Mouse (Mus musculus) neural tube, embryonic 15.5 days (tissue): ENCODE measurements around the gene L3mbtl3. TPM values are rescaled to one million over a fixed set of nuclear protein-coding genes. Genes with fewer than 3 reads are reported as not detected.

Experiments used
- ATAC-seq: fragments of 200-750 bp; cut with Nextera tagmentation; 2 replicates; pipeline ENCODE4 v1.8.0; 2017; ENCODE audit warnings: mild to moderate bottlenecking, moderate TSS enrichment, moderate library complexity; ENCODE audit not compliant: low FRiP score
- H3K27ac ChIP-seq: fragments of 300-500 bp; sonication (generic); replicated peaks from 2 replicates; pipeline ENCODE4 v1.5.1; 2015; ENCODE audit warnings: mild to moderate bottlenecking, inconsistent platforms
- H3K27me3 ChIP-seq: fragments of 300-500 bp; sonication (generic); replicated peaks from 2 replicates; pipeline ENCODE4 v1.6.1; 2015; ENCODE audit warnings: inconsistent platforms
- H3K36me3 ChIP-seq: fragments of 300-500 bp; sonication (generic); 2 replicates; pipeline ENCODE4 v1.6.1; 2015; ENCODE audit warnings: inconsistent platforms
- H3K4me1 ChIP-seq: fragments of 300-500 bp; sonication (generic); 2 replicates; pipeline ENCODE4 v1.6.1; 2015; ENCODE audit warnings: inconsistent platforms
- H3K4me2 ChIP-seq: fragments of 300-500 bp; sonication (generic); 2 replicates; pipeline ENCODE4 v1.6.1; 2015; ENCODE audit warnings: inconsistent platforms, mild to moderate bottlenecking, moderate library complexity
- H3K4me3 ChIP-seq: fragments of 300-500 bp; sonication (generic); replicated peaks from 2 replicates; pipeline ENCODE4 v1.5.1; 2015; ENCODE audit warnings: mild to moderate bottlenecking, inconsistent platforms
- H3K9ac ChIP-seq: fragments of 300-500 bp; sonication (generic); replicated peaks from 2 replicates; pipeline ENCODE4 v1.6.1; 2015; ENCODE audit warnings: mild to moderate bottlenecking, inconsistent platforms
- H3K9me3 ChIP-seq: fragments of 300-500 bp; sonication (generic); replicated peaks from 2 replicates; pipeline ENCODE4 v1.6.1; 2016; ENCODE audit warnings: inconsistent platforms
- WGBS: fragments of 180-500 bp; shearing (Covaris S2); methylation state at CpG from one replicate; pipeline ENCODE4 v1.1.7; 2015; ENCODE audit warnings: mixed read lengths; 5-methylcytosine and 5-hydroxymethylcytosine counted together
- polyA plus RNA-seq: library from polyadenylated mRNA; unstranded; fragments of >200 nt; fragmentation: Nextera tagmentation; extraction: Ambion mirVana; gene quantifications from 2 replicates; pipeline ENCODE4 v1.2.1, GENCODE M21; 2015

L3mbtl3 gene
- polyA plus RNA-seq, 1 experiment from 2014 or later = 21.1 TPM

DNA sequence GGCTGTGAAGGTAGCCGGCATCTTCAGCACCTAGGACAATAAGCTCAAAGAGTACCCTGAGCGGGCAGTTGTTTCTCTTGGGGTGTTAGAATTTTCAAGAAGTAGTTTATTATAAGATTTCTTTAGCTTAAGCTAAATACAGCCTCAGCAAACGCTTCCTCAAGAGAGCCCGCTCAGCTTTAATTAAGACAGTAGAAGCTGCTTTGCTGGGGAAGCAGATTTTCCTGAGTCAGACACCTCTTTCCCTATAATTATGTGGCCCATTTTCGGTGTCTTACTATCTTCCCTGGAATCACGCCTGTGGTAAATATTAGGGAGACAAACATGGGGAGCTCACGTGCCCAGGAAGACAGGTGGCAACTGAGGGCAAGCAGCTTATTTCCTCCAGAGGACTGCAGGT lies 88.6 kb downstream of the L3mbtl3 start:
- H3K9me3 ChIP-seq = no peaks in the 10 kb centered on the region
- 88% methylated on average over 7 of the region's 7 CpGs for WGBS
- no peaks in the 10 kb centered on the region for H3K4me1 ChIP-seq
- H3K27me3 ChIP-seq = no peaks in the 10 kb centered on the region
- H3K27ac ChIP-seq = no peak overlapping the region
- peaks cover 9% of the 10 kb centered on the region for H3K36me3 ChIP-seq
- no peak overlapping the region for H3K4me3 ChIP-seq
- H3K4me2 ChIP-seq = no peak overlapping the region
- ATAC-seq = no peak
- H3K9ac ChIP-seq = no peak overlapping the region

DNA sequence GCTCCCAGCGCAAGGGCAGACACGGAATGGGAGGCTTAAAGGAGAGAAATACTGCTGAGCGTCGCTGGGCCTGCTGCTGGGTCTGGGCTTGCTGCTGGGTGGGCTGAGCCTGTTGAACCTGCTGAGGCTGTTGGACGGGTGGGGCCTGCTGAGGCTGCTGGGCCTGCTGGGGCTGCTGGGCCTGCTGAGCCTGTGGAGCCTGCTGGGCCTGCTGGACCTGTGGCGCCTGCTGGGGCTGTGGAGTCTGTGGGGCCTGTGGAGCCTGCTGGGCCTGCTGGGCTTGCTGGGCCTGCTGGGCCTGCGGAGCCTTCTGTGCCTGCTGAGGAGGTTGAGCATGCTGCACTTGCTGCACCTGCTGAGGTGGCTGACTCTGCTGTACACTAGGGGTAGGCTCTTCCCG lies 95.8 kb downstream of the L3mbtl3 start:
- WGBS = 63% methylated on average over 8 of the region's 8 CpGs
- H3K27ac ChIP-seq = no peak overlapping the region
- H3K9me3 ChIP-seq = no peaks in the 10 kb centered on the region
- no peaks in the 10 kb centered on the region for H3K4me1 ChIP-seq
- no peaks in the 10 kb centered on the region for H3K27me3 ChIP-seq
- no peak overlapping the region for H3K4me2 ChIP-seq
- no peak overlapping the region for H3K9ac ChIP-seq
- no peak overlapping the region for H3K4me3 ChIP-seq
- ATAC-seq = no peak
- peaks cover 14% of the 10 kb centered on the region; the same call in 1 of the 2 replicates for H3K36me3 ChIP-seq

DNA sequence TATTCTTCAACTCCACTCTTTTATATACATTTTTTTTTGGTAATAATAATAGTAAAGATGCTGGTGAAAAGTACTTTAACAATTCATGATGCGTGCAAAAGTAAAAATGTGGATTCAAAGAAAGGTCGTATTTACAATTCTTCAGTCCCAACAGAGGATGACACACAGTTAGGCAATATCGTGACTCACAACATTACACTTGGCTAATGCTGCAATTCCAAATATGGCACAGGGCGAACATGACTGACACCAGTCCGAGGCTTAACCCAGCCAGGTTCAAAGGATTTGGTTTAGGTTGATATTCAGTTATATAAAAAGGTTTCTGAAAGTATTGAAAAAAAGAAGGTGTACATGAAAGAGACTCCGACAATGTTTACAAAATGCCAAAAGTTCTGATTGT lies 100.4 kb downstream of the L3mbtl3 start:
- Histone ChIP-seq H3K9ac (no peak overlapping the region), H3K4me3 (no peak overlapping the region), H3K9me3 (no peaks in the 10 kb centered on the region), H3K27me3 (no peaks in the 10 kb centered on the region), H3K4me1 (no peaks in the 10 kb centered on the region), H3K36me3 (peaks cover 16% of the 10 kb centered on the region; the same call in 1 of the 2 replicates), H3K4me2 (no peak overlapping the region), H3K27ac (no peak overlapping the region)
- ATAC-seq = no peak
- WGBS = 95% methylated on average over 6 of the region's 6 CpGs

DNA sequence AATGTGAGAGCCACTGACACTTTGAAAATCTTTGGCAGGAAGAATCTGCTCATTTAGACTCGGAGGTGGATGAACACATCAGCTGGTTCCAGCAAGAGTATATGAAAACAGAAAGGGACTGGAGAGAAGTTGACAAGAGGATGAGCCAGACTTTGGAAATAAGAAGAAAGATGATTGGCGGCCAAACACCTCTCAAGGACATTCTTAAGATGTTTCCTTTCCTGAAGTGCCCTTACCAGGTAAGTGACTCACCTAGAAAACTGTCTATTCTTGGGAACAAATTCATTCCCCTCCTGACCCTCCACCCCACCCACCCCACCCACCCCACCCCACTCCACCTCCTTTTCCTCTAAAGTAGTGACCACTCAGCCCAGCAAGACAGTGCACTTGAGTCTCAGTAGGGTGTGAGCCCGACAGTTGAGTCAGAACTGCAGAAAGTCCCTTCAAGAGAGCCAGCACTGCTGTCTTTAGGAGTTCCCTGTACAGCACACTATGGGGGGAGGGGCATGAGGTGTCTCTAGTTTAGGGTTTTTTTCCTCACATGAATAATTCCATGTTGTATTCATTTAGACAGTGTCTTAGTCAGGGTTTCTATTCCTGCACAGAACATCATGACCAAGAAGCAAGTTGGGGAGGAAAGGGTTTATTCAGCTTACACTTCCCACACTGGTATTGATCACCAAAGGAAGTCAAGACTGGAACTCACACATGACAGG lies 111.9 kb downstream of the L3mbtl3 start:
- WGBS = 85% methylated on average over 3 of the region's 3 CpGs
- Histone ChIP-seq H3K36me3 (no peaks in the 10 kb centered on the region), H3K9ac (no peak overlapping the region), H3K27me3 (no peaks in the 10 kb centered on the region), H3K27ac (no peak overlapping the region), H3K9me3 (no peaks in the 10 kb centered on the region), H3K4me1 (no peaks in the 10 kb centered on the region), H3K4me2 (no peak overlapping the region), H3K4me3 (no peak overlapping the region)
- no peak for ATAC-seq

DNA sequence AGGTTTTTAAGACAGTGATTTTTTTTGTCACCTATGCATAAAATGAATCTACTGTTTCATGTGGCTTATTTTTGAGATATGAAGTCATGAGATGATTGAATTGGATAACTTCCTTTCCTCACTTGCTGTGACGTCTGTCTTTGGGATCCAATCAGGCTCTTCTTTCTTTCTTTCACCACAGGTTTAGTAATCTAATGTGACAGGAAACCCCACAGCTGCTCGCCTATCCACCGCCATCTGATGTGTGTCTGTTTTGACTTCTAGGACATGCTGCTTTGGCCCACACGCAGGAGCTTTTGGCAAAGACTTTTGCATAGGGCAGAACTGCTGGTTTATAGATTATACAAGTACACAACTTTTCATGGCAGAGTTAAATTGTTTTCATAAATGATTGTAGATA lies 115.9 kb downstream of the L3mbtl3 start:
- no peaks in the 10 kb centered on the region for H3K4me1 ChIP-seq
- H3K4me3 ChIP-seq = no peak overlapping the region
- no peak overlapping the region for H3K9ac ChIP-seq
- no peaks in the 10 kb centered on the region for H3K27me3 ChIP-seq
- no peaks in the 10 kb centered on the region for H3K36me3 ChIP-seq
- ATAC-seq = no peak
- H3K27ac ChIP-seq = no peak overlapping the region
- no peak overlapping the region for H3K4me2 ChIP-seq
- H3K9me3 ChIP-seq = no peaks in the 10 kb centered on the region
- WGBS = 84% methylated on average over 4 of the region's 4 CpGs

DNA sequence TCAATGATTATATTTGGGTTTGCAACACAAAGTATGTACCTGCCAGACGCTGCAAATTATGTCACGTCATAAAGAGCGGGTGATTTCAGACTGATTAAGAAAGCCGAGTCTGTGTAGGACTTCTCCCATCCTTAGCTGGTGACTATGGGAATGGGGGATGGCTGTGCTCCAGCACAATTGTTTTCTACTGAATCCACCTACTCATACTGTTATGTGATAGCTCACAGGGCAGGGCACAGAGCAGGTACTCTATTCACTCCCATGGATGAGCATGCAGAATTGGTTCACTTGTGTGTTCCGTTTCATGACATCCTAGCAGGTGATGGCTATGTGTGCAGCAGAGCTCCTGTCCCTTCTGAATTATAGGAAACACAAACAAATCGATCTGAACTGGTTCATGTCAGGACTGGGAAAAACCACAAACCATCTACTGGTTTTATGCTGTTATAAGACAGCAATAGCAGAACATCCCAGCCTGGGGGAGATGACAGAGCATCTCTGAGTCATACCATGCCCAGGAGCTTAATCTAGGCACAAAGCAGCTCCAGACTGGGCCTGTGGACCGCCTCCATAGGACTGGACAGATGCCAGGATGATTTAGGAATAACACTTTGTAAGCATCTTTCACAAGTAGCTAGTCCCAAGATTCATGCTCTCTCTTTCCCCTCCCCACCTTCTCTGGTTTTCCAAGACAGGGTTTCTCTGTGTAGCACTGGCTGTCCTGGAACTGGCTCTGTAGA lies 126.2 kb downstream of the L3mbtl3 start:
- 89% methylated on average over 7 of the region's 7 CpGs for WGBS
- no peak for ATAC-seq
- no peak overlapping the region for H3K4me2 ChIP-seq

DNA sequence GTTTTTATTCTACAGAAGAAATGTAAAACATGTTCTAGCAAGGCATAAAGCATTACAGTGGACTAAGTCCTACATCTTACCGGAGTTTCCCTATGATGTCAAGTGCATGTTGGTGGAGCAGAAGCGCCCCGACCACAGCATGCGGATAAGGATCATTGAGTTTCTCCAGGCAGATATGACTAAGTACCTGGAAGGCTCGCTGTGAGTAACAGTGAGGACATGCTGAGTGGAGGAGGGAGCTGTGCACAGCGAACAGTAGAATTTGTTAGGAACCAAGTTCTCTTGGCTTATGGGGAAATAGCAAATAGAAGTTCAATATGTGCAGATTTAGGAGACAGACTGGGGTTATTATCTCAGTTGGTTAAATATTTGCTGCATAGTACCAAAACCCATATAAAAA lies 131.3 kb downstream of the L3mbtl3 start:
- Histone ChIP-seq H3K27ac (no peak overlapping the region), H3K4me2 (no peak overlapping the region), H3K4me1 (no peaks in the 10 kb centered on the region), H3K9me3 (no peaks in the 10 kb centered on the region), H3K4me3 (no peak overlapping the region), H3K9ac (no peak overlapping the region), H3K36me3 (no peaks in the 10 kb centered on the region), H3K27me3 (no peaks in the 10 kb centered on the region)
- 80% methylated on average over 6 of the region's 6 CpGs for WGBS
- ATAC-seq = no peak

More for the DNA sequence above, 126.2 kb downstream of the L3mbtl3 start:
- Histone ChIP-seq H3K9me3 (no peaks in the 10 kb centered on the region), H3K4me3 (no peak overlapping the region), H3K27ac (no peak overlapping the region), H3K9ac (no peak overlapping the region), H3K36me3 (no peaks in the 10 kb centered on the region), H3K27me3 (no peaks in the 10 kb centered on the region), H3K4me1 (no peaks in the 10 kb centered on the region)

DNA sequence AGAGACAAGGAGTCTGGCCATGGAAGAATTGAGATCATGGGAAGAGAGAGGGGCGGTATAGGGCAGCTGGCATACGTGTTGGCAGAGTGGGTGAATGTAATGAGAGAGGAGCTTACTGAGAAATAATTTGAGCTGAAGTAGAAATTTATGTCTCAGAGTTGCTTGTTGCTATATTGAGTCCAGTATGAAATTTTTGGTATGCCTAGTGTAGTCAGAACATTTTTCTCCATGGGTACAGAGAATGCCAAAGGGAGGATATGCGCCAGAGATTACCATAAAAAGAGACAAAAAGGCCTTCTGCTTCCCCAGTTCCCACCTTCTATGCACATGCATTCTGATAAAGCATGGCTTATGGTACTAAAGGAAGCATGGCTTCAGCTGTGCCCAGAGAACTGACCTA lies 132.6 kb downstream of the L3mbtl3 start:
- no peaks in the 10 kb centered on the region for H3K9me3 ChIP-seq
- ATAC-seq = no peak
- H3K27ac ChIP-seq = no peak overlapping the region
- no peaks in the 10 kb centered on the region for H3K36me3 ChIP-seq
- H3K4me1 ChIP-seq = no peaks in the 10 kb centered on the region
- H3K9ac ChIP-seq = no peak overlapping the region
- 92% methylated on average over 3 of the region's 3 CpGs for WGBS
- no peak overlapping the region for H3K4me3 ChIP-seq
- H3K27me3 ChIP-seq = no peaks in the 10 kb centered on the region
- no peak overlapping the region for H3K4me2 ChIP-seq

DNA sequence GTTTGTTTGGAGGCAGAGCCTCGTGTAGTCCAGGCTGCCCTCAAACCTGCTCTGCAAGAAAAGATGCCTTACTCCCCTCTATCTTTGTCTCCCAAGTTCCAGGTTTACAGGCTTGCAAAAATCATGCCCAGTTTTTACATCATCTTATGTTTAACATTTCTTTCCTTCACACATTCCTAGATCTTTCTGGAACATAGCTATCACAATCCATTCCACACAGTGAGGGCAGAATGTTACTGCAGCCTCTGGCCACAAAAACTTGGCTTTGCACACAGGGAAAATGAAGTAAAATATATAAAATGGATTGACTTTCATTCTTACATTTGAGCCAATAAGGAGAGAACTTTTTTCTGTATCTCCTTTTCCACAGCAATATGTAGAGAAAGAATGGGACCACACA lies 136.7 kb downstream of the L3mbtl3 start:
- Histone ChIP-seq H3K4me1 (no peaks in the 10 kb centered on the region), H3K36me3 (no peaks in the 10 kb centered on the region), H3K4me2 (no peak overlapping the region), H3K27ac (no peak overlapping the region), H3K27me3 (no peaks in the 10 kb centered on the region), H3K9me3 (no peaks in the 10 kb centered on the region), H3K4me3 (no peak overlapping the region), H3K9ac (no peak overlapping the region)
- ATAC-seq = no peak
- WGBS = 77% methylated on average over 1 of the region's 1 CpGs

DNA sequence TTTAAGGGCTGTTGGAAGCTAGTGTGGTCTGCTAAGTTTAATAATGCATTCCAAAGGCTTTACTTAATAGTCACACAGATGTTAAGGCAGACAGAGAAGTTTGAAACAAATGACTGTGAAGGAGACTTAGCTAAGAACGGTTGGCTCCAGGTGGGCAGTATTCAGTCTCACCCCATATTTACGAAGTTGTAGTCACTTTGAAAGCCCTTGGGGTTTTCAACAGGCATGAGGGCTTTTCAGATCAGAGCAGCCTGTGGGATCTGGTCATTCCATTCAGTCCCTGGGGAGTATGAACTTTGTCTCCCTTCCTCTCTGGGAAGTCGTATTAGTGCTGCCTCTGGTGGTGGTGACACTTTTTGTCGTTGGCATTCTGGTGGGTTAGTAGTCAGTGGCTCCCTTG lies 137.2 kb downstream of the L3mbtl3 start:
- ATAC-seq = no peak
- H3K27ac ChIP-seq = no peak overlapping the region
- H3K4me1 ChIP-seq = no peaks in the 10 kb centered on the region
- no peak overlapping the region for H3K4me3 ChIP-seq
- no peaks in the 10 kb centered on the region for H3K36me3 ChIP-seq
- H3K4me2 ChIP-seq = no peak overlapping the region
- no peak overlapping the region for H3K9ac ChIP-seq
- 59% methylated on average over 4 of the region's 4 CpGs for WGBS
- no peaks in the 10 kb centered on the region for H3K9me3 ChIP-seq
- H3K27me3 ChIP-seq = no peaks in the 10 kb centered on the region

DNA sequence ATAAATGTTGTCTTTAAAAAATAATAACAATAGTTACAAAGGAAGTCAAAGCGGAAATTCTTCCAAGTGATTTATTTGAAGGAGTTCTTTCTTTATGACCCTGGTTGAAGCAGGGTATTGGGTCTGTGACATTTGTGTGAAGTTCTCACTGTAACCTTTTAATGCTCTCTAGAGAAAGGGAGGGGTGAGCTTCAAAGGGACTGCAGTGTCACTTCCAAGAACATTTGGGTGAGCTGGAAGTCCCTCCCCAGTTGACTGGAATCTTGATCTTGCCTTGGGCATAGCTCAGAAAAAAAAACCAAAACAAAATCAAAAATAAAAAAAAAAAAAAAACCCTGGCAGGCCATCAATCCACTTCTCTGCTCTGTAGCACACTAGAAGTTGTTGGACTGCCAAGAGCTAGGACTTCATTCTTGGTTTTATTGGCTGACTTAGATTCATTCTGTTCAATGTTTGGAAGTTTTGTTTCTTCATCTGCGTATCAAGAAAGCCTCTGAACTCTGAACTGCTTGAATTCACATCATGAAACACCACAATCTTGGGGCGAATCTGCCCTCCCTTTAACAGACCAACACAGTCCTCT lies 143.6 kb downstream of the L3mbtl3 start:
- 83% methylated on average over 3 of the region's 3 CpGs for WGBS
- ATAC-seq = no peak

DNA sequence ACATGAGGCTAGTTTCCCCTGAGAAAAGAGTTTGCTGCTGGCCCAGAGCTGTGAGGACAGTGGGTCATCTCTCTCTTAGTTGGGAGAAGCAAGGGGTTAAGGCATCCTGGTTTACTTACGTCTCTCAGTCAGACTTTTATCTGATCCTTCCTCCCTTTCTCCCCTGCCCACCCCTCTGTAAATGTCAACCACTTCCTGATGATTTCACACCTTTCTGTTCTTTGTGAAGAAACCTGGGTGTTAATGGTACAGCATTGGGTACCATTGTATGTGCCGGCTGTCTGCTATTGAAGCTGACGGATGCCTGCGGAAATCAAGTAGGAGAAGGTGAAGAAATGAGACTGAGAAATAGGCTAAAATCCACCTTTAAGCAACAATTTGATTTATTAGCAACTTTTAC lies 146.3 kb downstream of the L3mbtl3 start, which contains the start of gene Samd3:
TSS of gene Samd3 (plus strand) at position 220 of the 400 bp plus-strand sequence.
- no peak for ATAC-seq
- 56% methylated on average over 4 of the region's 4 CpGs for WGBS
- Histone ChIP-seq H3K36me3 (no peaks in the 10 kb centered on the region), H3K27ac (no peak within 1 kb of the TSS), H3K27me3 (no peaks in the 10 kb centered on the region), H3K9me3 (no peaks in the 10 kb centered on the region), H3K4me1 (no peaks in the 10 kb centered on the region), H3K4me3 (no peak within 1 kb of the TSS), H3K9ac (no peak within 1 kb of the TSS), H3K4me2 (no peak within 1 kb of the TSS)

More for the DNA sequence above, 143.6 kb downstream of the L3mbtl3 start:
- no peaks in the 10 kb centered on the region for H3K9me3 ChIP-seq
- no peak overlapping the region for H3K4me3 ChIP-seq
- no peaks in the 10 kb centered on the region for H3K36me3 ChIP-seq
- H3K27me3 ChIP-seq = no peaks in the 10 kb centered on the region
- no peak overlapping the region for H3K9ac ChIP-seq
- H3K4me1 ChIP-seq = no peaks in the 10 kb centered on the region
- H3K27ac ChIP-seq = no peak overlapping the region
- H3K4me2 ChIP-seq = no peak overlapping the region
